Mouse (Mus musculus): ENCODE results near the gene Gm10644. TPM values are rescaled to one million over a fixed set of nuclear protein-coding genes. Genes with fewer than 3 reads are reported as not detected.
A peak's percentile ranks its signal among the peaks of the same experiment; 100 is the strongest.

The Gm10644 gene
- polyA plus RNA-seq, 1 experiment: 0.62 TPM

GRCm38 (mm10) chr8:83902961-83903666 lies 51.9 kb downstream of the Gm10644 start:
- DNase-seq (ENCODE audit: low read depth): peak; percentile 22
- 0 out of 2 replicates have a peak, but pooled peaks have one; percentile 16 for TF ChIP-seq CTCF (IDR thresholded peaks at IDR 0.05; ENCODE audit: borderline replicate concordance, extremely low read depth, insufficient read depth, insufficient read length)
- TF ChIP-seq POLR2A (IDR thresholded peaks at IDR 0.05; ENCODE audit: borderline replicate concordance, extremely low read depth, insufficient read depth, insufficient read length, poor library complexity, severe bottlenecking): no peak

- TF ChIP-seq CTCF (IDR thresholded peaks at IDR 0.05; ENCODE audit: borderline replicate concordance, extremely low read depth, insufficient read depth, insufficient read length) (no peak), POLR2A (IDR thresholded peaks at IDR 0.05; ENCODE audit: borderline replicate concordance, extremely low read depth, insufficient read depth, insufficient read length, poor library complexity, severe bottlenecking) (no peak)
Measured at GRCm38 (mm10) chr8:83901566-83902485, 53.2 kb downstream of the Gm10644 start.

GRCm38 (mm10) chr8:83900957-83901270 lies 54.1 kb downstream of the Gm10644 start:
- TF ChIP-seq CTCF (IDR thresholded peaks at IDR 0.05; ENCODE audit: borderline replicate concordance, extremely low read depth, insufficient read depth, insufficient read length): no peak
- TF ChIP-seq POLR2A (IDR thresholded peaks at IDR 0.05; ENCODE audit: borderline replicate concordance, extremely low read depth, insufficient read depth, insufficient read length, poor library complexity, severe bottlenecking): peak; percentile 11; the same call in 1 of the 2 replicates
- peak; percentile 89 for DNase-seq (ENCODE audit: low read depth)

More at GRCm38 (mm10) chr8:83901566-83902485, 53.2 kb downstream of the Gm10644 start:
- peak; percentile 65 for DNase-seq (ENCODE audit: low read depth)

GRCm38 (mm10) chr8:83900266-83900956 lies 54.6 kb downstream of the Gm10644 start:
- DNase-seq (ENCODE audit: low read depth): peak; percentile 70
- peak; percentile 20; the same call in 1 of the 2 replicates for TF ChIP-seq POLR2A (IDR thresholded peaks at IDR 0.05; ENCODE audit: borderline replicate concordance, extremely low read depth, insufficient read depth, insufficient read length, poor library complexity, severe bottlenecking)
- no peak for TF ChIP-seq CTCF (IDR thresholded peaks at IDR 0.05; ENCODE audit: borderline replicate concordance, extremely low read depth, insufficient read depth, insufficient read length)

- peak; percentile 100 for DNase-seq (ENCODE audit: low read depth)
- TF ChIP-seq POLR2A (IDR thresholded peaks at IDR 0.05; ENCODE audit: borderline replicate concordance, extremely low read depth, insufficient read depth, insufficient read length, poor library complexity, severe bottlenecking) (peak; percentile 92), CTCF (IDR thresholded peaks at IDR 0.05; ENCODE audit: borderline replicate concordance, extremely low read depth, insufficient read depth, insufficient read length) (no peak)
Measured at GRCm38 (mm10) chr8:83899363-83900252, 55.4 kb downstream of the Gm10644 start, which contains the start of gene Adgrl1. TSS of gene Adgrl1 (plus strand) at chr8:83900105.

GRCm38 (mm10) chr8:83898985-83899362 lies 56.0 kb downstream of the Gm10644 start:
- peak; percentile 96 for DNase-seq (ENCODE audit: low read depth)
- TF ChIP-seq CTCF (IDR thresholded peaks at IDR 0.05; ENCODE audit: borderline replicate concordance, extremely low read depth, insufficient read depth, insufficient read length) (no peak), POLR2A (IDR thresholded peaks at IDR 0.05; ENCODE audit: borderline replicate concordance, extremely low read depth, insufficient read depth, insufficient read length, poor library complexity, severe bottlenecking) (no peak)

- no peak for TF ChIP-seq CTCF (IDR thresholded peaks at IDR 0.05; ENCODE audit: borderline replicate concordance, extremely low read depth, insufficient read depth, insufficient read length)
- no peak for TF ChIP-seq POLR2A (IDR thresholded peaks at IDR 0.05; ENCODE audit: borderline replicate concordance, extremely low read depth, insufficient read depth, insufficient read length, poor library complexity, severe bottlenecking)
- peak; percentile 79 for DNase-seq (ENCODE audit: low read depth)
Measured at GRCm38 (mm10) chr8:83898456-83898855, 56.5 kb downstream of the Gm10644 start.

GRCm38 (mm10) chr8:83897211-83897610 lies 57.8 kb downstream of the Gm10644 start:
- peak; percentile 63 for DNase-seq (ENCODE audit: low read depth)
- TF ChIP-seq POLR2A (IDR thresholded peaks at IDR 0.05; ENCODE audit: borderline replicate concordance, extremely low read depth, insufficient read depth, insufficient read length, poor library complexity, severe bottlenecking) (no peak), CTCF (IDR thresholded peaks at IDR 0.05; ENCODE audit: borderline replicate concordance, extremely low read depth, insufficient read depth, insufficient read length) (peak; percentile 77)

GRCm38 (mm10) chr8:83896461-83896860 lies 58.5 kb downstream of the Gm10644 start:
- no peak for DNase-seq (ENCODE audit: low read depth)
- TF ChIP-seq POLR2A (IDR thresholded peaks at IDR 0.05; ENCODE audit: borderline replicate concordance, extremely low read depth, insufficient read depth, insufficient read length, poor library complexity, severe bottlenecking): no peak
- no peak for TF ChIP-seq CTCF (IDR thresholded peaks at IDR 0.05; ENCODE audit: borderline replicate concordance, extremely low read depth, insufficient read depth, insufficient read length)

GRCm38 (mm10) chr8:83895894-83896293 lies 59.1 kb downstream of the Gm10644 start:
- DNase-seq (ENCODE audit: low read depth): peak; percentile 70
- no peak for TF ChIP-seq POLR2A (IDR thresholded peaks at IDR 0.05; ENCODE audit: borderline replicate concordance, extremely low read depth, insufficient read depth, insufficient read length, poor library complexity, severe bottlenecking)
- peak; percentile 77; the same call in 1 of the 2 replicates for TF ChIP-seq CTCF (IDR thresholded peaks at IDR 0.05; ENCODE audit: borderline replicate concordance, extremely low read depth, insufficient read depth, insufficient read length)
